Mouse (Mus musculus): ENCODE measurements at regions not wholly inside any gene's neighbourhood (a gene's known extent, or its start where the extent isn't known, plus 50 kb on each side); places are given as distances from the start of the nearest gene placed in this dataset.
"Not testable (repeated sequence)": the region's sequence is repeated elsewhere in the genome, so short reads cannot be mapped to it uniquely, and the experiment has no call there.

DNA sequence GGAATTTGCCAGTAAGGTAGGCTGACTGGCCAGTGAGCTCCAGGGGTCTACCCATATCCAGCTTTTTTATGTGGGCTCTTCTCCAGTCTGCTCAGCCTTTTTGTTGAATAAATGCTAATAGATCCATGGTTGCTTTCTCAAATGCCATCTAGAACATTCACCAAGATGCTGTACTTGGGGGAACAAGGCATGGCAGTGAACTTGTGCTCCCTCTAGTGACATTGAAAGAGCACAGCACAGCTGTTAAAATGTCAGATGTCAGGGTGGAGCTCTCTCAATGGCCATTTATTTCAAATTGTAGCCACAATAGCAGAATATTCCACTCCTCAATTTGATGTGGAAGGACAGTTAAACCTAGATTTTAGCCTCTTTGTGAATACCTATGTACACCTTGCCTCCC, 86.3 kb downstream of the Kcnk1 start:
- DNase-seq = no peak

DNA sequence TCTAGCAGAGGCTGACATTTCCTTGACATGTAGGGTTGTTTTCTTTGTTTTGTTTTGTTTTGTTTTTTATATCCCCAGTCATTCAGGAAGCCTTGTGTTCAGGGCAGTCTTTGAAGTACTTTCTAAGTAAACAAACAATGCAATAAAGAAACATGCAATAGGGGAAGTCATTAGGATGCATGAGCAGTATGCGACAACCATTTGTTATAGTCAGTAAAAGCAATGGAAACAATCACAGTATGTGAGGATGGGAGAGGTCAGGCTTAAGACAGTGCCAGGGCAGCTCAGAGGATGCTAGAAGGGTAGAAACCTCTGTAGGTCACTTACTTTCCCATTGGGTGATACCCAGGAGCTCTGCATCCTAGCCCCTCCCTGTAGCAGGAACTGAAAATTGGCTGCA, 87.9 kb downstream of the Kcnk1 start:
- no peak for DNase-seq

DNA sequence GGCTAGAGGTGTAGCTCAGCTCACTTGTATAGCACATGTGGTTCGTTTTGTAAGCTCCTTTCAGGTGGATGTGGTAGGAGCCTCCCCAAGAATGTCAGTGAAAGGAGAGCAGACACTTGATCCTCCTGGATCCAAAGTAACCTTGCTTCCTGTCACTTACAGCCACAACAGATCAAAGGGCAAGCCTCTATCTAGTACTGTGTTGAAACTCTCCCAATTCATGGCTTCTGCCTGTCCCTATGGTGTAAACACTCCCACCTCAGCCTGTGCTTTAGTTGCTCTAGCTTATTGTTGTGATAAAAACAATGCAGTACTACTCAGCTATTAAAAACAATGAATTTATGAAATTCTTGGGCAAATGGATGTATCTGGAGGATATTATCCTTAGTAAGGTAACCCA, 95.8 kb downstream of the Kcnk1 start:
- no peak for DNase-seq

DNA sequence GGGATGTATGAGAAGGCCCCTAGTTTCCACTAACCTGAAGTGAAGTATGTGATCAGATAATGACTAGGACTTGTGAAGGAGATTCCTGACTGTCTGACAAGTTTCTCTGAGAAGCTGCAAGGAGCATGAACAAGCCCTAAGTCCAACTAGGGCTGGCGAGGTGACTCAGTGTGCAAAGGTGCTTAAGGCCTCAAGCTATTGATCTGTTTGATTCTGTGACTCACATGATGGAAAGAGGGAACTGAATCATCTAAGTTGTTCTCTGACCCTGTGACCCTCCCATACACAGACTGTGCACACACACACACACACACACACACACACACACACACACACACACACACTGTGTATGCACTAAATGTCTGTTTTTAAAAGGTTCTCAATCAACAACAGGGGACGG, 99.0 kb downstream of the Kcnk1 start:
- no peak for DNase-seq

DNA sequence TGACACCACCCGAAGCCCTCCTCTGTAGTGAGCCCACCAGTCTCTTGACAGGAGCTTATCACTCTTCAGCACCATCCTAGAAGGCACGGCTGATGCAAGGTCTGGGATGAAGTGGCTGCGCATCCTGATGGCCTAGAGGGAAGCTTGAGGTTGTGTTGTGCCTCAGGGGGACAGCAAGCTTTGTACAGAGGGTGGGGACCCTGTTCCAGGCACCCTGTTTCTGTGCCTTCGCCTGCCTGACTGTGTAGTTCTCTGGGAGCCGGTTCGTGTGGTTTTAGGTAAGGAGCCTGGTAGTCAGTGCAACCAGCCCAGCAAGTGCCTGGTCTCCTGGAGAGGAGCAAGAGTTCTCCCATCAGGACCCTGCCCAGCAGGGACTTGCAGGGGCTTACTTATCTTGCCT, 101.1 kb downstream of the Kcnk1 start:
- no peak for DNase-seq

DNA sequence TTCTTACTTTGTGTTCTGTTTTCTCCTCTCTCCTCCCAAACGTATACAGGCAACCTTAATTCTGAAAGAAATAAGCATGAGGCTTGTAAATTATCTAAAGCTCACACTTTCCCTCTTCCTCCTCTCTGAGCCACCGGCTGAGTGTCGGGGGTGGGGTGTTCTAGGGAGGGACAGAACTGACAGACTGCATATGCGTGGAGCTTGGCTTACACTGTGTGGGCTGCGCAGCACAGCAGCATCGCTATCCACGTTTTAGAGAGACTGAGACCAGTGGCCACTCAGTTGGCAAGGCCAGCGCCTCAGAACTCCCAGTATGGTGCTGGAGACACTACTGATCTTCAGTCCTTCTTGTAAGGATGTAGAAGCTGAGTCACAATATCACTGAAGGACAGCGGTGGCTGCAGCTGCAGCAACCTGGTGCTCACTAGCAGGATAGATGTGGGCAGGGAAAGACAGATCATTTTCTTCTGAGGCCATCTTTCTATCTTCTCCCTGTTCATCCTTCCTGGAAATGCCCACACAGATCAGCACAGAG, 101.7 kb downstream of the Kcnk1 start:
- DNase-seq = peak; percentile 11

DNA sequence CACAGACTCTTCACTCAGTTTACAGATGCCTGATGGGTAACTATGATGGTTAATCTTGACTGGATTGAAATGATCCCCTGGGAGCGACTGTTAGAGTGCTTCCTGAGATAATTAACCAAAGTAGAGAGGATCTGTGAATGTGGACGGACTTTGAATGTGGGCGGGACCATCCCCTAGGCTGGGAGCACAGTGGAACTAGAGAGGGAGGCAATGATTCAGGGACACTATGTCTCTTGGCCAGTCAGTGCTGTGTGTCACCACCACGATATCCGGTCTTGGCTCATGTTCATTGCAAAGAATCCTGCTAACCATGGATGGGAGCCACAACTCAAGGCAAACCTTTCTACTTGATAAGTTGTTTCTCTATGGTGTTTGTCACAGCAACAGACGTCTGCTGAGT, 103.9 kb downstream of the Kcnk1 start:
- DNase-seq = no peak

DNA sequence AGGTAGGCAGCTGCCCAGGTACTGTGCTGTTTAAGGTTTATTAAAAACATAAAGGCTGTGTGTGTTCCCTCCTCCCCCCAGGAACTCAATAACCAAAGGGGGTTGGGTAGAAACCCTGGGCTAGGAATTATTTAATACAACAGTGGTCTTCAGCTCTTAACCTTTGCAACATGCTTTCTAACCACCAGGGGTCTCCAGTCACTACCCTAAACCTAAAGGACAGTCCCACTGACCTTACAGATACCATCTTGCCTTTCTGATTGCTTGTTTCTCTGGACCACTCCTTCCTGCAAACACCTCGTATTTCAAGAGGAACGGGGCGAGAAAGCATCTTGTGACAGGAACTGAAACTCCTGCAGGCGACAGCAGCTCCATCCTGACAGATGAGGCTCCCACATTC, 104.9 kb downstream of the Kcnk1 start:
- no peak for DNase-seq

DNA sequence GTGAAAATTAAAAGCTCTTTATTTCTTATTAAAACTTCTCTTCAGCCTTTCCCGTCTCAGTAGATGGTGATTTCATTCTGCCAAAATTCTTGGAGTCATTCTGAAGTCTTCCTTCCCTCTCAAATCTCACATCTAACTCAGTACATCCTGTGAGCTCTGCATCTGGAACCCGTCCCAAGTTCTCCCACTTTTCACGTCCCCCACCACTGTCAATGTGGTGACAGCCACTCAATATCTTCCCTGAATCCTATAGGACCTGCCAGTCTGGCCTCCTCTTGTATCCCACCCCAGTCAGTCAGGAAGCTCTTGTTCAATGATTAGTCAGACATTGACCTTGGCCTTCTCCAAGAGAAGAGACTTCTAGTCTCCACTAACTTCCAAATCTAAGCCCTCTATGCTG, 110.1 kb downstream of the Kcnk1 start:
- DNase-seq = no peak

DNA sequence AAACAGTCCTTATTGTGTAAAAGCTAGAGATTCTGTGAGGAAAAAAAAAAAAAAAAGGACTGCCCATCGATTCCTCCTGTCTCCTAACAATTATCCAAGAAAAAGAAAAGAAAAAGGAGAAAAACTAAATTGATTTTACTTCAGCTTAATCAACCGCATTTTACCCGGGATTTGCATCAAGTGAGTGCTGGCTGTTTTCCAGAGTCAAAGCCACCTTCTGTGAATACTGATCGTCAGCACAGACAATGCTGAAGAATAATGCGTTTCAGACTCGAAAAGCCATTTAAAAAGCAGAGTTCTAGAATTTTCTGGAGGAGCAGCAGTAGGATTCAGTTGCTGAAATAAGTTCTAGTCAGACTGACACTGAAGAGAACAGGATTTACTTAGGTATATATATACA, 131.1 kb downstream of the Kcnk1 start:
- DNase-seq = no peak

DNA sequence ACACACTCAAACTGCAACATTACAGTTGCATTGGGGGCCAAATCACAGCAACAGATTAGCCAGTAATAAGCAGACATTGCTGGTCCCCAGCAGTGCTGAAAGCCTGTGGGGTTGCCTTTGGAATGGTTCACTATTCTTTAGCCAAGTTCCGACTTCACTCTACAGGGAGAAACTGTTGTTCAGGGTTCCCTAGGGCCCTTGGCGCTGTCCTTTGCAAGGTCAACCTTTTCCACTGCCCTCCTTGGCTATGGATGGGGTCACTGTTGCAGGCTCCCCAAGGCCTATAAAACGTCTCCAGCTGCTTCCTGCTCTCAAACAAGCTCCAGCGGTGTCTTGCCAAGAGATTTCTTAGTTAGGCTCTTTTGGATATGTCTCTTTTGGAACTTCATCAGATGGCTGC, 137.1 kb downstream of the Kcnk1 start:
- no peak for DNase-seq

DNA sequence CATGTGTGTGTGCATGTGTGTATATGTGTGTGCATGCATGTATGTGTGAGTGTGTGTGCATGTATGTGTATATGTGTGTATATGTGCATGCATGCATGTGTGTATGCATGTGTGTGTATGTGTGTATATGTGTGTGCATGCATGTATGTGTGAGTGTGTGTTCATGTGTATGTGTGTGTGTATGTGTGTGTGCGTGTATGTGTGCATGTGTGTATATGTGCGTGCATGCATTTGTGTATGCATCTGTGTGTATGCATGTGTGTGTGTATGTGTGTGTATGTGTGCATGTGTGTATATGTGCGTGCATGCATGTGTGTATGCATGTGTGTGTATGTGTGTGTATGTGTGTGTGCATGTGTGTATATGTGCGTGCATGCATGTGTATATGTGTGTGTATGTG, 137.9 kb downstream of the Kcnk1 start:
- DNase-seq = not testable (repeated sequence)

DNA sequence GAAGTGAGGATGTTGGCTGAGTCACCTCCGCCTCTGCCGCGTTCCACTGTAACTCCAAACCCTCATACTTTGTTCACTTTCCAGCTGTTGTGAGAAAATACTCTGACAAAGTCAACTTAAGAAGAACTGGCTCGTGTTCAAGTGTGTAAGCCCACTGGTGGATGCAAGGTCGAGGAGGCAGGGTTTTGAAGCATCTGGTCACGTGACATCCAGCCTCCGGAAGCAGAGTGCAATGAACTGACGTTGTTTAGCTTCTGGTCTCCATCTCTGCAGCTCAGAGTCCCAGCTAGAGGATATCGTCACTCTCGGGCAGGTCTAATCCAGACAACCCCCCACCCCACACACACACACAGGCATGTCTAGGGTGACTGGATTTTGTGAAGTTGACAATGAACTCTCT, 140.1 kb downstream of the Kcnk1 start:
- DNase-seq = no peak

DNA sequence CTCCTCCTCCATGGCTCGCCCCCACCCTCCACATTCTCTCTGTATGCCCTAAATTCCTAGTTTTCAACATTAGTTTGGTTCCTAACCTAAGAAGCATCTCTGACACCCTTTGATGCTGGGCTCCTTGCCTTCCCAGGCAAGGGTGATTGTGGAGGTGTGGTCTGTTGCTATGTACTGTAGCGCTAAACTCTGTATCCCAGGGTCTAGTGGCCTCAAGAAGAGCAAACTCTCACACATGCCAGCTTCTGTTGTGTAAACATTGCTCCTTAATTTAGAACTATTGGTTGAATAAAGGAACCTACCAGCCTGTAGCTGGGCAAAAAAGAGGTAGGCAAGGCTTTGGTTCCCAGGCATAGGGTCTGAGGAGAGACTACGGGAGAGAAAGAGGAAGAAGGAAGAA, 140.6 kb downstream of the Kcnk1 start:
- DNase-seq = no peak

DNA sequence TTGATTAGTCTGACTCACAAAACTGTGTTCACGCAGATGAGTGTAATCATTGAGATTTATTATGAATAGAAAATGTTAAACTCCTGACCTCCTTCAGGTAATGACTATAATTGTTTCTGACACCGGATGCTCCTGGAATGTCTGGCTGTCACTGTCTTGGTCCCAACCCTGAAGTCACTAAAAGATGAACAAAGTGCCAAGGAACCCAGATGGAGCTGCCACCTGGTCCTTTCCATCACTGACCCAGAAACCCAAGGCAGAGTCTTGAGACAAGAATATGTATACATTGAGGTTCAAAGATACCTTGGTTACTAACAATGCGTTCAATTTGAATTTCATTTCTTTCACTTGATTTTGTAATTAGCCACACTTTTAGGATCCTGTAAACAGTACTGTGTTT, 142.0 kb downstream of the Kcnk1 start:
- no peak for DNase-seq

DNA sequence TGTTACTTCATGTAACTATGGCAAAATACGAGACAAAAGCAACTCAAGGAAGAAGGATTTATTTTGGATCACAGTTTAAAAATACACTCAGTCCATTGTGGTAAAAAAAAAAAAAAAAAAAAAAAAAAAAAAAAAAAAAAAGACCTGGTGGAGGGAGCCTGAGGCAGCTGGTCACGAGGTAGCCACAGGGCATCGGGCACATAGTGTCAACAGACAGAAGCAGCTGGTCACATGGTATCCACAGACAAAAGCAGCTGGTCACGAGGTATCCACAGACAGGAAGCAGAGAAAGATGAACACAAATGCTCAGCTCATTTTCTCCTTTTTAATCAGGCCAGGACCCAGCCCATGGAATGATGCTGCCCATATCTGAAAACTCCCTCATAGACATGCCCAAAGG, 142.5 kb downstream of the Kcnk1 start:
- DNase-seq = no peak

DNA sequence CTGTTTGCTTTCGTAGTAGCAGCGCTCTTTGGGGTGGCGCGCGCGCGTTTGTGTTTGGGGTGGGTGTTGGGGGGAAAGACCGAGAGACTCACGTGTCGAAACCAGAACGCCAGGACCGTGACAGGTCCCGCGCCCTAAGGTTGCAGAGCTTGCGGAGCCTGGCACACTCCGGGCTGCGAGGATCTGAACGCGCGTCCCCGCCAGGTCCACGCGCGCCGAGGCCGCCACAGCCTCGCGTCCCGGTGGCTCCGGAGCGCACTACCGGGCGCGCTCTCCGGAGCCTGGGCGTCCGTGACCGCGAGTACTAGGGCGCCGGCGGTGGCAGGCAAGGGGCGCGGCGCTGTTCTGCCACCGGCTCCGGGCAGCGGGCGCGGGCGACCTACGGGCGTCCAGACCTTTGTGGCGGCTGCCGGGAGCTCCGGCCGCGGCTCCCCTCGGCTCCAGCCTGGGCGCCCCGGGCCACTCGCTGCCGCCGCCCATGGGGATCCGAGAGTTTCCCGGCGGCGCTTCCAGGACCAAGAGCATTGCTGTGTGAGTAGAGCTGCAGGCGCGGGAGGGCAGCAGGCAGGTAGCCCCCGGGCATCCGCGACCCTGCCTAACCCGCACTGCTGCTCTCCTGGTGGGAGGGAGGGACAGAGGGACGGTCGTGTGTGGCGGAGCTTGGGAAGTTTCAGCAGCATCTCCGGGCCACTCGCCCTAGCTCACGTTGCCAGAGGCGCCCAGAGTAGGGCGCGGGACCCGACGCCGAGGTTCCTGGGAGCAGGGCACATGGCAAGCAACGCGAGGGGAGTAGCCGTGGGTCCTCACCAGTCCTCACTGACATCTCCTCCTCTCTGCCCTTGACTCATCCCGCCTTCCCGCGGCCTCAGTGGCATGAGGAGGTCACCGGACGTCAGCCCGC, 143.9 kb downstream of the Kcnk1 start:
- peak; percentile 17 for DNase-seq

DNA sequence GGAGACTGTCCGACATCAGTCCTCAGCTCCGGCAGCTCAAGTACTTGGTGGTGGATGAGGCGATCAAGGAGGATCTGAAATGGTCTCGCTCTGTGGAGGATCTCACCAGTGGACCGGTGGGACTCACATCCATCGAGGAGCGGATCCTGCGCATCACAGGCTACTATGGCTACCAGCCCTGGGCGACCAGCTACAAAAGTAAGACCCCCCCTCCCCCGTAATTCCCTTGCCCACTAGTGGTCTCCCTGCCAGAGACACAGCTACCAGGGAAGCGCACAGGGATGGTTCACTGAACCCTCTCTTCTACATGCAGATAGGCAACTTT, 144.5 kb downstream of the Kcnk1 start:
- DNase-seq = no peak

DNA sequence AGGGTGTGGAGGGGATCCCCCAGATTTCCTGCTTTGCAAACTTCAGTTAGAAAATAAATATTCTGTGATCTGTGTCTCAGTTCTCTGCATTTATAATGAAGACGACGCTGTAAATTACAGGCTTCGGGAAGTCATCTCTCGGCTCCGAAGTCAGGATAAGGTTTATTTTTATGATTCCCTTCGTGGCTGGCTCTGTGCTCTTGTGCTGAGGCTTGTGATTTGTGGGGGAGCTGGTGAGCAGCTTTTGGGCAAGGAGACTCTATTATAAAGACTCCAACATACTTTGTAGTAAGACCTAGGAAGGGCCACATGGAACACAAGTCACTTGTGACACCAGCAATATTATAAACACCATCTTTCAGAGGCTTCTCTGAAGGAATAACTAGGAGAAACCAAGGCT, 146.0 kb downstream of the Kcnk1 start:
- no peak for DNase-seq

DNA sequence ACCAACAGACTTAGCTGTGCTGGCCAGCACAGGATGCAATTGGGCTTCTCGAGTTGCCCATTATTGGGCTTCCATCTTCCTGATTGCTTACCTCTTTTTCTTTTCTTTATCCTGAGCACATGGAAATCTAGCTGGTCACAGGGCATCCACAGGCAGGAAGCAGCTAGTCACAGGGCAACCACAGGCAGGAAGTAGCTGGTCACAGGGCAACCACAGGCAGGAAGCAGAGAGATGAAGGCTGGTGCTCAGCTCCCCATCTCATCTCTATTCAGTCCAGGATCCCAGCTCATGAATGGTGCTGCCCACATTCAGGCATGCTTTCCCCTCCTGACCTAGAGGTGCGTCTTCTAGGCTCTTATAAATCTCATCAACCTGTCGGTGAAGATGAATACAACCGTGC, 146.8 kb upstream of the Slc35f3 start:
- no peak for DNase-seq

DNA sequence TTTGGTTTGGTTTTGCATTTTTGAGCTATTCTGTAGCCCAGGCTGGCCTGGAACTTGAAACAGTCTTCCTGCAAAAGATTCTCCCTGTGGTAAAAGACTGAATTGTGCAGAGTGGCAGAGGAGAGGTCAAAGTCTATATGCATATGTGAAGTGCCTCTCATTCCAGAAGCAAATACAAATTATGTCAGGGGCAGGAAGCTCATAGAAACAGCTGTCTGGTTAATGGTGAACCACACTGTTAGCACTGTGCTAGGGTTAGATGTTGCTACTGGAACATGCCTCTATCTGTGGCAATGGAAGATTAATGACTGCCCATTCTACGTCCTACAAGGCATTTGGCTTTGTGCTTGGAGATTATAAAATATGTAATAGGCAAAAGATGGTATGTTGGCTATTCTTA, 144.4 kb upstream of the Slc35f3 start:
- no peak for DNase-seq

DNA sequence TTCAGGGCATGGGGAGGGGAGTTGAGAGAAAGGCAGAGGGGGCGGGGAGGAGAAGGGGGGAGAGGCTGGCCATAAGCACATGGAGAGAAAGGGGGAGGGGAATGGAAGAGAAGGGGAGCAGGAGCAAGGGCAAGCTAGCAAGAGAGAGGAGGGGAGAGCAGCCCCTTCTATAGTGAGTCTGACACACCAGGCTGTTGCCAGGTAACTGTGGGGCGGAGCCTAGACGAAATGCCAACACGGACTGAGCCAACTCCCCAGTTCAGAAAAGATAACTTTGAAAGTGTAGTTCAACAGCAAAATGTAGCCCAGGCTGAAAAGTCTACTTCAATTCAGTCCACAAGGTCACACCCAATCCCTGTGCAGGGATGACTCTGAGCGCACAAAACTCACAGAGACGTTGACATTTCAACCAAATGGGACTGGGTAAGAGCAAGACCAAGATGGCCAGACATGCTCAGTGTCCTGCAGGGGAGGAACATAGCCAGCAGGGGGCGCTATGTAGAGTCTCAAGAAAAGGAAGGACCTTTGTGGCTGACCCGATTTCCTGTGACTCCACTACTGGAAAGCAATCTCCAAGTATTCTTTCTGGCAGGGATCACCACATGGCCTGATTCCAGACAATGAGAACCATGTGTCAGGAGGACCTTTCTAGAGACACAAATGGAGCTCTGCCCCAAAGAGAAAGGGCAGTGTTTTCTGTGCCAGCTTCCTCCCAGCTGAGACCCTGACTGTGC, 140.7 kb upstream of the Slc35f3 start:
- DNase-seq = no peak

DNA sequence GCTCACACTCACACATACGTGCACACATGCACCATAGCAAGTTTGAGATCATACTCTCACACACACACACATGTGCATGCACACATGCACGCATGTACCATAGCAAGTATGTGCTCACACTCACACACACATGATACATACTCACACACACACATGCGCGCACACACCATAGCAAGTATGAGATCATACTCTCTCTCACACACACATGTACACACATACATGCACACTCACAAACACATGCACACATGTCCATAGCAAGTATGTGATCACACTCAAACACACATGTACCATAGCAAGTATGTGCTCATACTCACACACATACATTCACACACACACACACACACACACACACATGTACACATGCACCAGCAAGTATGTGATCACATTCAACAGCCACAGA, 138.9 kb upstream of the Slc35f3 start:
- DNase-seq = no peak

DNA sequence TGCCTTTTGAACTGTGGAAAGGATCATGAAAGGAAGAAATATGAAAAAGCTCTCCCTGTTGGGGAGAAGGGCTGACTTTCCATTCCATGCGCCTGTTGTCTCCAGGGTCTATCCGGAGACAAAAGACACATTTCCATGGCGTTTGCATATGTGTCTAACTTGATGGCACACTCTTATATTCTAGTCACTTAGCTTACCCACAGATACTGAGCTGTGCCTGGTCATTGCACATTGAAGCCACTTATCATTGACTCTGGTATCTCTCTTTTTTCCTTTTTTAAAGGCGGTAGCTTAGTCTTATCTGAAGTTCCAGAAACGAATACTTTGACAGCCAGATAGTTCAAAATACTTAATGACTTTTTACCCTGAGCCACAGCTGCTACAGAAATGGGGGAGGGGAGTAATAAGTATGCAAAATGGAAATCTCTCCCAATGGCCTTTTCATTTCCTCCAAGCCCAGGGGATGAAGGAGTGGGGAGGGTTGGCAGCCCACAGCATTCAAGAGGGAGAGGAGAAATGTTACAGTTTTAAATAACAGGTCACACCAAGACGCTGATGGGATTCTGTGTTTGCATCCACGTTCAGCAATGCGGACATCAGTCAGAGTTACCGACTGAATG, 137.9 kb upstream of the Slc35f3 start:
- no peak for DNase-seq

Data from right cerebral cortex, postnatal 14 days (tissue).